Mouse (Mus musculus): ENCODE data around the gene Mrpl38. TPM values are rescaled to one million over a fixed set of nuclear protein-coding genes. Genes with fewer than 3 reads are reported as not detected.

Mrpl38 gene
- polyA plus RNA-seq, 1 experiment from 2014 or later = 48.8 TPM

GRCm38 (mm10) chr11:116088741-116089394, 49.8 kb downstream of the Mrpl38 start:
- H3K9me3 ChIP-seq (replicated peaks) = no peaks in the 10 kb centered on the region
- no peak overlapping the region for H3K4me2 ChIP-seq
- WGBS (ENCODE audit: insufficient replicate concordance) = 26% methylated on average over 11 of the region's 11 CpGs
- peaks cover 48% of the 10 kb centered on the region for H3K4me1 ChIP-seq (replicated peaks)
- peaks cover 17% of the 10 kb centered on the region for H3K36me3 ChIP-seq (replicated peaks)
- ATAC-seq (ENCODE audit: insufficient read depth) = no peak
- H3K27ac ChIP-seq (replicated peaks) = peak overlapping the region; percentile 87
- no peak overlapping the region for H3K9ac ChIP-seq
- H3K4me3 ChIP-seq (replicated peaks) = no peak overlapping the region
- no peaks in the 10 kb centered on the region for H3K27me3 ChIP-seq

DNA sequence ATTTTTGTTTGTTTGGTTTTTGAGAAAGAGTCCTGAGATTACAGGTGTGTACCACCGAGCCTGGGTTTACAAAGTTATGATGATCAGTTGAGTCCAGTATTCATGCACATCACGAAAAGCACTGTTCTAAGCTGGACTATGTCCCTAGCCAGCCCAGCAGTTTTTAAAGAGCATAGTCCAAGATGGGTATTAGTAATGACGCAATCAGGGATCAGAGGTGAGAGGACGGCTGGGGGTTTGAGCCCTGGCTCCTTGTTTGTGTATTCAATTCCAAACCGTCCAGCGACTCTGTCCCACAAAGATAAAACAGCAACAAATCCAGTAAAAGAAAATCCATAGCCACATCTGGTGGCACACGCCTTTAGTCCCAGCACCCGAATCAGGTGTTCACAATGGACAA, 50.5 kb downstream of the Mrpl38 start:
- Histone ChIP-seq H3K27ac (replicated peaks) (peak overlapping the region; percentile 87), H3K9ac (peak overlapping the region; percentile 65; the same call in 1 of the 2 replicates), H3K36me3 (replicated peaks) (peaks cover 23% of the 10 kb centered on the region), H3K4me2 (peak overlapping the region; percentile 78), H3K27me3 (no peaks in the 10 kb centered on the region), H3K4me1 (replicated peaks) (peaks cover 48% of the 10 kb centered on the region), H3K4me3 (replicated peaks) (0 out of 2 replicates have a peak overlapping the region, but pooled peaks have one; percentile 65), H3K9me3 (replicated peaks) (no peaks in the 10 kb centered on the region)
- WGBS (ENCODE audit: insufficient replicate concordance) = 38% methylated on average over 8 of the region's 8 CpGs
- no peak for ATAC-seq (ENCODE audit: insufficient read depth)

GRCm38 (mm10) chr11:116087194-116088130, 51.2 kb downstream of the Mrpl38 start:
- peak overlapping the region; percentile 65 for H3K9ac ChIP-seq
- H3K4me1 ChIP-seq (replicated peaks) = peaks cover 53% of the 10 kb centered on the region
- WGBS (ENCODE audit: insufficient replicate concordance) = 3% methylated on average over 31 of the region's 31 CpGs
- H3K27ac ChIP-seq (replicated peaks) = peak overlapping the region; percentile 87
- ATAC-seq (ENCODE audit: insufficient read depth) = peak; percentile 79
- peak overlapping the region; percentile 65 for H3K4me3 ChIP-seq (replicated peaks)
- peaks cover 30% of the 10 kb centered on the region for H3K36me3 ChIP-seq (replicated peaks)
- H3K4me2 ChIP-seq = peak overlapping the region; percentile 78
- H3K27me3 ChIP-seq = no peaks in the 10 kb centered on the region
- no peaks in the 10 kb centered on the region for H3K9me3 ChIP-seq (replicated peaks)

GRCm38 (mm10) chr11:116086258-116087193, 52.1 kb downstream of the Mrpl38 start, which contains the start of gene Wbp2:
Gene Wbp2, minus strand, starts transcription at chr11:116086995.
- ATAC-seq (ENCODE audit: insufficient read depth) = peak; percentile 92
- peaks cover 62% of the 10 kb centered on the region for H3K4me1 ChIP-seq (replicated peaks)
- H3K9ac ChIP-seq = peak within 1 kb of the TSS; percentile 65
- peak within 1 kb of the TSS; percentile 65 for H3K4me3 ChIP-seq (replicated peaks)
- peak within 1 kb of the TSS; percentile 88 for H3K27ac ChIP-seq (replicated peaks)
- H3K4me2 ChIP-seq = peak within 1 kb of the TSS; percentile 78
- no peaks in the 10 kb centered on the region for H3K9me3 ChIP-seq (replicated peaks)
- H3K36me3 ChIP-seq (replicated peaks) = peaks cover 40% of the 10 kb centered on the region
- 5% methylated on average over 42 of the region's 43 CpGs for WGBS (ENCODE audit: insufficient replicate concordance)
- no peaks in the 10 kb centered on the region for H3K27me3 ChIP-seq

- 0 out of 2 replicates have a peak overlapping the region, but pooled peaks have one; percentile 16 for H3K9ac ChIP-seq
- H3K4me3 ChIP-seq (replicated peaks) = peak overlapping the region; percentile 65; the same call in 1 of the 2 replicates
- H3K9me3 ChIP-seq (replicated peaks) = no peaks in the 10 kb centered on the region
- no peak for ATAC-seq (ENCODE audit: insufficient read depth)
- peaks cover 85% of the 10 kb centered on the region for H3K4me1 ChIP-seq (replicated peaks)
- H3K4me2 ChIP-seq = peak overlapping the region; percentile 78
- no peaks in the 10 kb centered on the region for H3K27me3 ChIP-seq
- 39% methylated on average over 6 of the region's 6 CpGs for WGBS (ENCODE audit: insufficient replicate concordance)
- H3K36me3 ChIP-seq (replicated peaks) = peaks cover 63% of the 10 kb centered on the region
- peak overlapping the region; percentile 88 for H3K27ac ChIP-seq (replicated peaks)
Observed at GRCm38 (mm10) chr11:116084166-116084565, 54.5 kb downstream of the Mrpl38 start.

- H3K36me3 ChIP-seq (replicated peaks) = peaks cover 70% of the 10 kb centered on the region
- no peak overlapping the region for H3K9ac ChIP-seq
- no peak overlapping the region for H3K4me2 ChIP-seq
- H3K9me3 ChIP-seq (replicated peaks) = no peaks in the 10 kb centered on the region
- peak overlapping the region; percentile 65; the same call in 1 of the 2 replicates for H3K4me3 ChIP-seq (replicated peaks)
- no peaks in the 10 kb centered on the region for H3K27me3 ChIP-seq
- peak overlapping the region; percentile 88 for H3K27ac ChIP-seq (replicated peaks)
- peaks cover 86% of the 10 kb centered on the region for H3K4me1 ChIP-seq (replicated peaks)
- 84% methylated on average over 14 of the region's 14 CpGs for whole genome bisulfite sequencing (ENCODE audit: insufficient replicate concordance)
- no peak for ATAC-seq (ENCODE audit: insufficient read depth)
Observed at GRCm38 (mm10) chr11:116083096-116083672, 55.5 kb downstream of the Mrpl38 start.

Other genes starting within 250 kb of the Mrpl38 start
- gene Smim5, start 238.9 kb downstream of the Mrpl38 start, polyA plus RNA-seq (2015; fragmentation: Nextera tagmentation; extraction: Ambion mirVana) = 37.8 and 40.0 TPM in 2 replicates
- gene Smim6, start 226.9 kb downstream of the Mrpl38 start, polyA plus RNA-seq (2015; fragmentation: Nextera tagmentation; extraction: Ambion mirVana) = 2.7 and 3.3 TPM in 2 replicates
- 13.0 and 15.0 TPM in 2 replicates for gene Sap30bp, start 205.6 kb downstream of the Mrpl38 start, polyA plus RNA-seq (2015; fragmentation: Nextera tagmentation; extraction: Ambion mirVana)
- gene Recql5, start 205.4 kb downstream of the Mrpl38 start, polyA plus RNA-seq (2015; fragmentation: Nextera tagmentation; extraction: Ambion mirVana) = 8.1 and 10.9 TPM in 2 replicates
- 0.18 and 0.31 TPM in 2 replicates for gene Itgb4, start 164.2 kb downstream of the Mrpl38 start, polyA plus RNA-seq (2015; fragmentation: Nextera tagmentation; extraction: Ambion mirVana)
- 168 and 190 TPM in 2 replicates for gene Galk1, start 126.1 kb downstream of the Mrpl38 start, polyA plus RNA-seq (2015; fragmentation: Nextera tagmentation; extraction: Ambion mirVana)
- 540 and 595 TPM in 2 replicates for gene H3f3b, start 110.9 kb downstream of the Mrpl38 start, polyA plus RNA-seq (2015; fragmentation: Nextera tagmentation; extraction: Ambion mirVana)
- 10.1 and 11.6 TPM in 2 replicates for gene Unk, start 108.5 kb downstream of the Mrpl38 start, polyA plus RNA-seq (2015; fragmentation: Nextera tagmentation; extraction: Ambion mirVana)
- 21.4 and 23.3 TPM in 2 replicates for gene Unc13d, start 60.9 kb downstream of the Mrpl38 start, polyA plus RNA-seq (2015; fragmentation: Nextera tagmentation; extraction: Ambion mirVana)
- gene Wbp2, start 51.9 kb downstream of the Mrpl38 start, polyA plus RNA-seq (2015; fragmentation: Nextera tagmentation; extraction: Ambion mirVana) = 83.9 and 93.0 TPM in 2 replicates
- 5.4 and 7.6 TPM in 2 replicates for gene Trim47, start 11.7 kb downstream of the Mrpl38 start, polyA plus RNA-seq (2015; fragmentation: Nextera tagmentation; extraction: Ambion mirVana)
- gene Trim65, start 7.7 kb downstream of the Mrpl38 start, polyA plus RNA-seq (2015; fragmentation: Nextera tagmentation; extraction: Ambion mirVana) = 1.2 and 1.5 TPM in 2 replicates
- gene Fbf1, start 29.3 kb upstream of the Mrpl38 start, polyA plus RNA-seq (2015; fragmentation: Nextera tagmentation; extraction: Ambion mirVana) = 6.1 and 7.5 TPM in 2 replicates
- gene Ten1, start 60.0 kb upstream of the Mrpl38 start, polyA plus RNA-seq (2015; fragmentation: Nextera tagmentation; extraction: Ambion mirVana) = 27.5 and 33.1 TPM in 2 replicates
- 32.5 and 41.8 TPM in 2 replicates for gene Acox1, start 60.2 kb upstream of the Mrpl38 start, polyA plus RNA-seq (2015; fragmentation: Nextera tagmentation; extraction: Ambion mirVana)
- gene Evpl, start 99.2 kb upstream of the Mrpl38 start, polyA plus RNA-seq (2015; fragmentation: Nextera tagmentation; extraction: Ambion mirVana) = 0.08 and 0.12 TPM in 2 replicates
- gene Srp68, start 135.3 kb upstream of the Mrpl38 start, polyA plus RNA-seq (2015; fragmentation: Nextera tagmentation; extraction: Ambion mirVana) = 37.2 and 40.2 TPM in 2 replicates
- gene Galr2, start 142.1 kb upstream of the Mrpl38 start, polyA plus RNA-seq (2015; fragmentation: Nextera tagmentation; extraction: Ambion mirVana) = not detected in 2 replicates
- gene Exoc7, start 168.4 kb upstream of the Mrpl38 start, polyA plus RNA-seq (2015; fragmentation: Nextera tagmentation; extraction: Ambion mirVana) = 19.1 and 20.1 TPM in 2 replicates
- 0.78 and 1.1 TPM in 2 replicates for gene Foxj1, start 196.5 kb upstream of the Mrpl38 start, polyA plus RNA-seq (2015; fragmentation: Nextera tagmentation; extraction: Ambion mirVana)

All from liver, embryonic 15.5 days (tissue).